Mouse (Mus musculus) limb, embryonic 15.5 days (tissue): Measurements from ENCODE around the gene Dhx58. TPM values are rescaled to one million over a fixed set of nuclear protein-coding genes. Genes with fewer than 3 reads are reported as not detected.

Source experiments
- ATAC-seq: fragments of 200-750 bp; cut with Nextera tagmentation; 2 replicates; pipeline ENCODE4 v1.8.0; 2017; ENCODE audit warnings: low read depth, moderate TSS enrichment; ENCODE audit not compliant: insufficient number of reproducible peaks, low FRiP score, low TSS enrichment
- H3K27ac ChIP-seq: fragments of 300-500 bp; sonication (generic); 2 replicates; pipeline ENCODE4 v1.5.1; 2015; ENCODE audit warnings: moderate library complexity, mild to moderate bottlenecking, inconsistent platforms
- H3K27me3 ChIP-seq: fragments of 300-500 bp; sonication (generic); 2 replicates; pipeline ENCODE4 v1.6.1; 2015; ENCODE audit warnings: inconsistent platforms
- H3K36me3 ChIP-seq: fragments of 300-500 bp; sonication (generic); 2 replicates; pipeline ENCODE4 v1.6.1; 2015; ENCODE audit warnings: inconsistent platforms
- H3K4me1 ChIP-seq: fragments of 300-500 bp; sonication (generic); 2 replicates; pipeline ENCODE4 v1.6.1; 2015; ENCODE audit warnings: inconsistent platforms
- H3K4me2 ChIP-seq: fragments of 300-500 bp; sonication (generic); 2 replicates; pipeline ENCODE4 v1.6.1; 2015; ENCODE audit warnings: mild to moderate bottlenecking, inconsistent platforms
- H3K4me3 ChIP-seq: fragments of 300-500 bp; sonication (generic); 2 replicates; pipeline ENCODE4 v1.5.1; 2015; ENCODE audit warnings: mild to moderate bottlenecking, inconsistent platforms
- H3K9ac ChIP-seq: fragments of 300-500 bp; sonication (generic); 2 replicates; pipeline ENCODE4 v1.6.1; 2015; ENCODE audit warnings: inconsistent platforms
- H3K9me3 ChIP-seq: fragments of 300-500 bp; sonication (generic); 2 replicates; pipeline ENCODE4 v1.6.1; 2016; ENCODE audit warnings: inconsistent platforms
- WGBS: fragments of 180-500 bp; shearing (Covaris S2); methylation state at CpG from one replicate; pipeline ENCODE4 v1.1.7; 2015; 5-methylcytosine and 5-hydroxymethylcytosine counted together
- polyA plus RNA-seq: library from polyadenylated mRNA; unstranded; fragments of >200 nt; fragmentation: Nextera tagmentation; extraction: Ambion mirVana; gene quantifications from 2 replicates; pipeline ENCODE4 v1.2.1, GENCODE M21; 2015

Gene Dhx58
- polyA plus RNA-seq, 1 experiment from 2014 or later = 2.9 TPM

DNA sequence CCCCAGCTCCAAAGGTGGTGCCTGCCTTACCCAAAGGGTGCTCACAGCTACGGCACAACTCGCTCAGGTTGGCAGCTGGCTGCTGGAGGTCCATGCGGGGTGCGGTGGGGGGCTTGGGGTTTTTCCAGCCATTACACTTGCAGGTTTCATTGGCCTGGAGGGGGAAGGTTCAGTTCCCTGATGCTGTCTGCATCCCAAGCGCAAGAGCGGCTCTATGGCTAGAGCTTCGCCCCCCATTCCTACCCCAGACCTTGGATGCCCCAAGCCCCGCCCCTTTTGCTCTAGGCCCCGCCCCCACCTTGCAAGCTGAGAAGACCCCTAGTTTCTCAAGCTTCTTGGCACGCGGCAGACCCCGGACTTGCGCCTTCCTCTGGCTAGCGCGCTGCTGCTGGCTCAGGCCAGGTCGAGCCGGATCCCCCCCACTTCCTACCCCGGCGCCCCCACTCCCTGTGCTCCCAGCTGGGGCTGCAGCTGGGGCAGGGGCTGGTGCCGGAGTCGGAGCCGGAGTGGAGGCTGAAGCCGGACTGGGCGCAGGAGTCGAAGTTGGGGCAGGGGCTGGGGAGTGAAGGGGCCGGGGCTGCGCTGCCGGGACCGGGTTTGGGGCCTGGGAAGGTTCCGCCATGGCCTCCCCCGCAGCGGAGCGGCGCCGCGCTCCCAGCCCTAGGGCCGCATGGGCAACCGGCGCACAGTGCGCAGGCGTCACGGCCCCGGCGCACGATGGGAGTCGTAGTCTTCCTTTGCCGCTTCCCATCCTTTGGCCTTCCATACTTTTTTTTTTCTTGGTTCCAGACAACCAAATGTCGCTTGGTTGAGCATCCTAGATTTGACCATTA lies 7.9 kb upstream of the Dhx58 start, which contains the start of gene Kat2a:
Kat2a (minus strand) TSS at position 683 of the 833 bp plus-strand sequence.
- peak within 1 kb of the TSS; percentile 73 for H3K4me3 ChIP-seq
- peaks cover 57% of the 10 kb centered on the region for H3K36me3 ChIP-seq
- H3K4me1 ChIP-seq = peaks cover 31% of the 10 kb centered on the region
- peak; percentile 82 for ATAC-seq
- peak within 1 kb of the TSS; percentile 79 for H3K4me2 ChIP-seq
- under 1% methylated on average over 47 of the region's 48 CpGs for WGBS
- H3K9ac ChIP-seq = peak within 1 kb of the TSS; percentile 87
- H3K9me3 ChIP-seq = no peaks in the 10 kb centered on the region
- H3K27ac ChIP-seq = peak within 1 kb of the TSS; percentile 86
- H3K27me3 ChIP-seq = no peaks in the 10 kb centered on the region

DNA sequence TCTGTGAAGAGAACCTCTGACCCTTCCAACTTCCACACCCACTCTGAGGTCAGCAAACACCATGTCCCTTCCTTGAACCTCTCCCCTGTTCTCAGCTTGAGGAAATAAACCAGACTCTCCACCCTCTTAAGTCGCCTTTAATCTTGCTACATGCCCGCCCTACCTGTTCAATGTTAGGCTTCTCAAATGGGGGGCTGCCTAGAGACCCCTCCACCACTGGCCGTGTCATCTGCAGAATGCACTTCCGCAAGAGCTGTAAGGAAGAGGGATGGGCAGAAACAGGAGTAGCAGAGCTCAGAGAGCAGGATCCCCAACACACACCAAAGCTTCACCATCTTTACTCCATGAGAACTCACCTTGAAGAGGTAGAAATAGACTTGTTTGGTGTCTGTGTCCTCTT lies 6.9 kb upstream of the Dhx58 start:
- peaks cover 31% of the 10 kb centered on the region for H3K4me1 ChIP-seq
- no peaks in the 10 kb centered on the region for H3K9me3 ChIP-seq
- H3K27me3 ChIP-seq = no peaks in the 10 kb centered on the region
- H3K9ac ChIP-seq = no peak overlapping the region
- no peak overlapping the region for H3K4me3 ChIP-seq
- no peak for ATAC-seq
- H3K36me3 ChIP-seq = peaks cover 59% of the 10 kb centered on the region
- no peak overlapping the region for H3K27ac ChIP-seq
- 77% methylated on average over 4 of the region's 4 CpGs for WGBS
- H3K4me2 ChIP-seq = peak overlapping the region; percentile 79; the same call in 1 of the 2 replicates

DNA sequence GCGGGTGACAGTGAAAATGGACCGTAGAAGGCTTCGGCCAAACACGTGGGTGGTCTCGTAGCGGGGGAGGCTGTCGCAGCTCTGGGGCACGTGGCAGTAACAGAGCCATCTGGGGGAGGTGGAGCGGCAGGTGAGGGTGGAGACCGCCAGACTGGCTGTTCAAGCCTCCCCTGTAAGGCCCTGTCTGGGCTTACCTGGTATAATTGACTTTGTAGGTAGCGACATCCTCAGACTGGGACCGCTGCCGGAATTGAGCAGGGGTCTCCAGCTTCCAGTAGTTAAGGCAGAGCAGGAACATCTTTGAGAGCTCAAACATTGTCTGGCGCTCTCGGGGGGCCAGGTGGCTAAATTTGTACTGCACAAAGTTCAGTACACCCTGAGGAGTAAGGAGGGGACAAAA lies 6.5 kb upstream of the Dhx58 start:
- Histone ChIP-seq H3K9me3 (no peaks in the 10 kb centered on the region), H3K4me3 (no peak overlapping the region), H3K27ac (no peak overlapping the region), H3K27me3 (no peaks in the 10 kb centered on the region), H3K4me1 (peaks cover 31% of the 10 kb centered on the region), H3K4me2 (no peak overlapping the region), H3K36me3 (peaks cover 59% of the 10 kb centered on the region), H3K9ac (no peak overlapping the region)
- WGBS = 91% methylated on average over 15 of the region's 15 CpGs
- ATAC-seq = no peak

DNA sequence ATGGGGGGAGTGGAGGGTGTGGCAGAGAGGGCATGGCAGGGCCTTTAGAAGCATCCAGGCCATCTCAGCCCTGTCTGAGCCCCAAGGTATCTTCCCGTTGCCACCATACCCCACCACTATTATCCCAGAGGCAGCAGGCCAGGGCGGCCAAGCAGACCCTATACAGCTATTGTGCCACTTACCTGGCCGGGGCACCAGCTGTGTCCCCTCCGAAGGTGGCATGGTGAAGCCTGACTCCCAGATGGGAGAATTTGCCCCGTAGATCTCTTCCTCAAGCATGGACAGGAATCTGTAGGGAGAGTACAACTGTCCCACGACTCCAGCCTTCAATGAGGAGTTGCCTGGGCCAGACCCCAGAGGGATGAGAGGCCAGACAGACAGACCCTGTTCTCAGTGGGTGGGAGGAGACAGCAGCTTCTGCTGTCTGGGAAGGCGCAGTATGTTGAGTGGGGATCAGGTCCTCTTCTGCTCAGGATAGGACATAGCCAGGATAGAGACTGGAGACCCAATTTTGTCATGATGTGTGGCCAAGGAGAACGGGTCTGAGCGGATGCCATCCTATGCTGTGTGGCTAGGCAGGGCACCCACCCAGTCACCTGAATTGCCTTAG lies 5.2 kb upstream of the Dhx58 start:
- H3K4me3 ChIP-seq = no peak overlapping the region
- no peaks in the 10 kb centered on the region for H3K27me3 ChIP-seq
- no peak overlapping the region for H3K27ac ChIP-seq
- peaks cover 29% of the 10 kb centered on the region for H3K4me1 ChIP-seq
- WGBS = 97% methylated on average over 9 of the region's 9 CpGs
- no peak overlapping the region for H3K9ac ChIP-seq
- no peak for ATAC-seq
- no peaks in the 10 kb centered on the region for H3K9me3 ChIP-seq
- H3K36me3 ChIP-seq = peaks cover 64% of the 10 kb centered on the region
- H3K4me2 ChIP-seq = no peak overlapping the region

DNA sequence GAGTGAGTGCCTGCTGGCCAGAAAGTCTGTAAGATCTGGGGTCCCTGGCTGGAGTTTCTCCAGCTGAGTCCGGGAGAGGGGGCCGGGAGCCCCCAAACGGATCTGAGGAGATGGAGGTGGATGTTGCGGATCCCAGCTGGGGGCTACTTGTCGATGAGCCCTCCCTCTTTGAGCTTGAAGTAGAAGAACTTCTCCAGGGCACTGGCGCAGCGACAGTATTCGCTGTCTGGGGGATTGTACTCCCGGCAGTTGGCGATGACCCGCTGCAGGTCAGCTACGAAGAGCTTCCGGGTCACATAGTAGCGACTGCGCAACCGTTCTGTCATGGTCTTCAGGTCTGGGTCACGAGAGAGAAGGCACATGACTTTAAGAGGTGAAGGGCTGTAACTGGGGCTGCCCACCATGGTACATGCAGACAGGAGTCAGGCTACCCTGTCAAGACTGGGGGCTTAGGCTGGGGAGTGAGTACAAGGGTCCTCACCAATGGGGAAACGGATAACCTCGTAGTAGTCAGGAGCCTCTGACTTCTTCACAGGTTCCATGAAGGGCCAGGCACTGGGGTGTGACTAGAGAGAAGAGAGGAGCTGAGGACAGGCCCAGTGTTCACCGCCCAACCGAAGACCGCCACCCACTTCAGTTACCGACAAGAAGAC lies 1.1 kb upstream of the Dhx58 start:
- WGBS = 89% methylated on average over 23 of the region's 23 CpGs
- Histone ChIP-seq H3K4me2 (no peak overlapping the region), H3K27me3 (no peaks in the 10 kb centered on the region), H3K4me3 (no peak overlapping the region), H3K4me1 (peaks cover 26% of the 10 kb centered on the region), H3K27ac (no peak overlapping the region), H3K36me3 (peaks cover 60% of the 10 kb centered on the region), H3K9me3 (no peaks in the 10 kb centered on the region), H3K9ac (no peak overlapping the region)
- no peak for ATAC-seq

DNA sequence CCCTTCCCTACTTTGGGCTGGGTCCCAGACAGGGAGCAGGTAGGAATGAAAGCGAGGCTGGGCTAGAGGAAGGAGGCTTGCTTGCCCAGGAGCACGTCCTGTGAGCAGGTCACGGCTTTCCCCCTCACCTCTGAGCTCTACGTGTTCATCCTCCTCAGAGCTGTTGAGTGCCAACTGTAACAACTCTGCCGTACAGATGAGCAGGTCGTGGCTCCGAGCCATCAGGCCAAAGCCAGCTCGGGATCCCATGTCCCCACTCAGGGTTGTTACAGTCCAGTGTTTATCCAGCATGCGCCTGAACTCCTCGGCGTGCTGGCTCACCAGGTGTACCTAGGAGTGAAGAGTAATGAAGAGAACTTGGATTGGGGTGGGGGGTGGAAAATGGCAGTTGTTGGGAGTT lies 705 bp downstream of the Dhx58 start:
- H3K36me3 ChIP-seq = peaks cover 42% of the 10 kb centered on the region
- no peaks in the 10 kb centered on the region for H3K9me3 ChIP-seq
- no peaks in the 10 kb centered on the region for H3K27me3 ChIP-seq
- no peak overlapping the region for H3K27ac ChIP-seq
- H3K9ac ChIP-seq = no peak overlapping the region
- 70% methylated on average over 11 of the region's 11 CpGs for WGBS
- no peak for ATAC-seq
- no peak overlapping the region for H3K4me3 ChIP-seq
- H3K4me1 ChIP-seq = peaks cover 26% of the 10 kb centered on the region
- no peak overlapping the region for H3K4me2 ChIP-seq

DNA sequence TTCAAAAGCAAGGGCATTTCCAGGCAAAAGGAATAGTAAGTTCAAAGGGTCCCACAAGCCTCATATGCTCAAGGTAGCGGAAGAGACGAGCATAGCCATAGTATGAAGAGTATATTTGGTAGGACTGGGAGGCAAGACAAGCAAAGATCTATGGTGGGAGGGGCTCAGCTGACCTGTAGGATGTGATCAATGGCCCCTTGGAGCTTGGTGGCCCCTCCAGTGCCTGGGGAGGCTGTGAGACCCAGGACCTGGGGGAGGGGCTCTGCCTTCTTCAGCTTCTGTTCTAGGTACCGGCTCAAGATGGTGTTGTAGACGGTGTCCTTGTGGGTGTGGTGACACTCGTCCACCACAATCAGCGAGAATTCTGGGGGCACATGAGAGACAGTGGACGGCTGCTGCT lies 1.2 kb downstream of the Dhx58 start:
- H3K27me3 ChIP-seq = no peaks in the 10 kb centered on the region
- no peak overlapping the region for H3K9ac ChIP-seq
- 43% methylated on average over 7 of the region's 7 CpGs for WGBS
- peaks cover 37% of the 10 kb centered on the region for H3K36me3 ChIP-seq
- H3K4me3 ChIP-seq = no peak overlapping the region
- H3K9me3 ChIP-seq = no peaks in the 10 kb centered on the region
- peaks cover 26% of the 10 kb centered on the region for H3K4me1 ChIP-seq
- H3K27ac ChIP-seq = no peak overlapping the region
- ATAC-seq = no peak
- peak overlapping the region; percentile 37 for H3K4me2 ChIP-seq

DNA sequence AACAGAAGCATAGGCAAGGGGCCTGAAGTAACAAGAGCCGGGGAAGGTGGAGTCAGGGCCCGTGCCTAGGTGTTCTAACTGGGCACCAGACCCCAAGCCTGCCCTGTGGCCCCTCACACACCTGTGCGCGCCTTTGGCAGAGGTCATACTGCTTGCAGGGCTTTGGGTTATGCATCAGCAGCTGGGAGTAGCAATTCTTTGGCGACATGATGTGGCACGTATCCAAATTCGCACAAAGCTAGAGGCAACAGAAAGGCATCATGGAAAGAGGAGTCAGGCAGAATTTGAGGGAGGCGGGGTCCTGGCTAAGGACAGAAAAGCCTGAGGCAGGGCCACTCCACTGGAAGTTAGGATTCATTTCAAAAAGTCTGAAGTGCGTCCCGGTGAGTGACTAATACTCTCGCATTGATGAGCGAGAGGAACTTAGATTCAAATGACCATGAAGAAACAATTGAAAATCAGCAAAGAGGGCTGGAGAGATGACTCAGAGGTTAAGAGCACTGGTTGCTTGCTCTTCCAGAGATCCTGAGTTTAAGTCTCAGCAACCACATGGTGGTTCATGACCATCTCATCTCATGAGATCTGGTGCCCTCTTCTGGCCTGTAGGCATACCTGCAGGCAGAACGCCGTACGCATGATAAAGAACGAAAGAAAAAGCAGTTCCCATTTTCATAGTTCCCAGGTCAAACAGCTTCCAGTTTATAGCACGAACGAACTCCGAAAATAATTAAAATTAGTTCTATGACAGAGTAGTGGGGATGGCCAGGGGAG lies 1.8 kb downstream of the Dhx58 start:
- H3K9me3 ChIP-seq = no peaks in the 10 kb centered on the region
- peaks cover 26% of the 10 kb centered on the region for H3K4me1 ChIP-seq
- no peak overlapping the region for H3K27ac ChIP-seq
- no peaks in the 10 kb centered on the region for H3K27me3 ChIP-seq
- no peak for ATAC-seq
- peaks cover 31% of the 10 kb centered on the region for H3K36me3 ChIP-seq
- peak overlapping the region; percentile 37 for H3K4me2 ChIP-seq
- WGBS = 34% methylated on average over 19 of the region's 19 CpGs
- H3K9ac ChIP-seq = no peak overlapping the region
- H3K4me3 ChIP-seq = no peak overlapping the region

DNA sequence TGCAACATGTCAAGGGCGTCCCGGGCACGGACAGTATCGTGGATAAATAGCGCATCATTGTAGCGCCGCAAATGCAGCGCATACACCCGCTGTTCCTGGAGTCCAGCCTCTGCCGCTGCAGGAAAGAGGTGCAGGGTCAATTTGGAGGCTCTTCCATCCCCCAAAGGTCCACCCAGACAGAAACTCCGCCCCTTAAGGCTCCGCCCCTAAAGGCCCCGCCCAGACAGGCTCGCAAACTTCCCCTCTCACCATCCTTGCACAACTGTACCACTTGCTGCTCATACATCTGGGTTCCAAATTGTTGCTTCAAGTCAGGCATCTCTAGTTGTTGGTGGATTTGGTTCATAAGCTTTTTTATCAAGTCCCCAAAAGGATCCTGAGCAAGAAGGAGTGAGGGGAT lies 2.8 kb downstream of the Dhx58 start:
- Histone ChIP-seq H3K4me1 (peaks cover 26% of the 10 kb centered on the region), H3K9me3 (no peaks in the 10 kb centered on the region), H3K9ac (no peak overlapping the region), H3K4me3 (peak overlapping the region; percentile 28), H3K27me3 (no peaks in the 10 kb centered on the region), H3K4me2 (peak overlapping the region; percentile 39), H3K27ac (no peak overlapping the region), H3K36me3 (peaks cover 21% of the 10 kb centered on the region)
- 3% methylated on average over 14 of the region's 14 CpGs for WGBS
- no peak for ATAC-seq

DNA sequence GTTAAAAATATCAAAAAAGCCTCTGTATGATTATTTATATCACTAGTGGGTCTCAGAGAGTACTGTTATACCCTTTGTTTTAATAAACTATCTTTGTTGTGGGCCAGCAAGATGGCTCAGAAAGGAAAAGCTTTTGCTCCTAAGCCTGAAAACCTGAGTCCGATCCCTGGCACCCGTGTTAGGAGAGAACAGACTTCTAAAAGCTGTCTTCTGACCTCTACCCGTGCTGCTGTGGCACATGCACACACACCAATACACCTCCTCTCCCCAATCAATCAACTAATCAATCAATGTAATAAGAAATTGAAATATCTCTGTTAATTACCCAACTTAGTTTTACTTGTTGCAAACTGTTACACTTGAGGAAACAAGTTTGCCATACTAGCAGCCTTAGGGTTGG lies 3.4 kb downstream of the Dhx58 start:
- H3K4me1 ChIP-seq = peaks cover 26% of the 10 kb centered on the region
- H3K9ac ChIP-seq = no peak overlapping the region
- peaks cover 15% of the 10 kb centered on the region for H3K36me3 ChIP-seq
- H3K27ac ChIP-seq = no peak overlapping the region
- no peaks in the 10 kb centered on the region for H3K9me3 ChIP-seq
- peak overlapping the region; percentile 28; the same call in 1 of the 2 replicates for H3K4me3 ChIP-seq
- H3K27me3 ChIP-seq = no peaks in the 10 kb centered on the region
- no peak for ATAC-seq
- H3K4me2 ChIP-seq = no peak overlapping the region; the same call in 1 of the 2 replicates
- 79% methylated on average over 3 of the region's 3 CpGs for WGBS

DNA sequence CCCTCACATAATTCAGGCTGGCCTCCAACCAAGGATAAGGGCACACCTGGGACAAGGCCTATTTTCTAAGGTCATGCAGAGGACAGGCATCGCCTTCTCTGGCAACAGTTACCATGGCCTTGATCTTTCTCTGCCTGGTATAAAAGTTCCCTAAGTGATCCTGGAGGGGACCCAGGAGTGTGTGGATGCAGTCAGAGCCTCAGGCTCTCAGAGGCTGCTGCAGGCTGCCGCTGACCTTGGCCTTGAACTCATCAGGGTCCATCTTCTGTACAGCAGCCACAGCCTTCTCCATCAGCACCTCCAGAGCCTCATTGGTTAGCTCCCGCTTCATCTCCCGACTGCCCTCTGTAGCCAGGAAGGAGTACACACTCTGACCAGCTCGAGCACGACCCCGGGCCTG lies 6.2 kb downstream of the Dhx58 start:
- H3K4me1 ChIP-seq = peaks cover 16% of the 10 kb centered on the region
- 69% methylated on average over 7 of the region's 7 CpGs for WGBS
- no peaks in the 10 kb centered on the region for H3K36me3 ChIP-seq
- peaks cover 4% of the 10 kb centered on the region for H3K27me3 ChIP-seq
- ATAC-seq = no peak
- no peak overlapping the region for H3K9ac ChIP-seq
- no peaks in the 10 kb centered on the region for H3K9me3 ChIP-seq
- H3K27ac ChIP-seq = no peak overlapping the region
- no peak overlapping the region for H3K4me3 ChIP-seq
- H3K4me2 ChIP-seq = no peak overlapping the region
